Mouse (Mus musculus) naive thymus-derived CD4-positive, alpha-beta T cell, adult 2 months (primary cell): Measurements from ENCODE around the gene Gm8229.
"Not testable (repeated sequence)": the region's sequence is repeated elsewhere in the genome, so short reads cannot be mapped to it uniquely, and the experiment has no call there.

Experiments used
- DNase-seq: peaks from one replicate; pipeline ENCODE4 v3.0.0-alpha.2; 2011; ENCODE audit warnings: low read depth

Gene Gm8229

GRCm38 (mm10) chr14:44365057-44365456, at the start of gene Gm8229:
Gene Gm8229 (plus strand): TSS chr14:44365357.
- not testable (repeated sequence) for DNase-seq

GRCm38 (mm10) chr14:44338484-44338883, 26.7 kb upstream of the Gm8229 start, which contains the start of gene Gm5930:
Gene Gm5930 (minus strand): TSS chr14:44338584.
- DNase-seq = not testable (repeated sequence)

- DNase-seq = not testable (repeated sequence)
Measured at GRCm38 (mm10) chr14:44361416-44361815, 3.7 kb upstream of the Gm8229 start.

GRCm38 (mm10) chr14:44362301-44362700, 2.9 kb upstream of the Gm8229 start:
- DNase-seq = not testable (repeated sequence)

- DNase-seq = not testable (repeated sequence)
Measured at GRCm38 (mm10) chr14:44384233-44384632, 19.1 kb downstream of the Gm8229 start.

GRCm38 (mm10) chr14:44410588-44410987, 45.4 kb downstream of the Gm8229 start, which contains the start of gene Gm3371:
Gene Gm3371 (minus strand): TSS chr14:44410688.
- DNase-seq = not testable (repeated sequence)
